Mouse (Mus musculus) limb, embryonic 14.5 days (tissue): ENCODE data around the gene Tarbp2. TPM values are rescaled to one million over a fixed set of nuclear protein-coding genes. Genes with fewer than 3 reads are reported as not detected.

Experiments
- ATAC-seq: fragments of 200-750 bp; cut with Nextera tagmentation; 2 replicates; pipeline ENCODE4 v1.8.0; 2017; ENCODE audit warnings: low read depth, moderate number of reproducible peaks, moderate TSS enrichment; ENCODE audit not compliant: low FRiP score
- DNase-seq: peaks from one replicate; pipeline ENCODE4 v3.0.0-alpha.2; 2015; ENCODE audit warnings: low spot score
- H3K27ac ChIP-seq: fragments of 300-500 bp; sonication (generic); replicated peaks from 2 replicates; pipeline ENCODE4 v1.5.1; 2014; ENCODE audit warnings: low read depth, mild to moderate bottlenecking, low read length, moderate library complexity, mixed read lengths
- H3K27me3 ChIP-seq: fragments of 300-500 bp; sonication (generic); 2 replicates; pipeline ENCODE4 v1.6.1; 2014; ENCODE audit warnings: low read length, mixed read lengths; ENCODE audit not compliant: control insufficient read depth, insufficient read depth
- H3K36me3 ChIP-seq: fragments of 300-500 bp; sonication (generic); 2 replicates; pipeline ENCODE4 v1.6.1; 2014; ENCODE audit warnings: mild to moderate bottlenecking, low read length, moderate library complexity, mixed read lengths; ENCODE audit not compliant: control insufficient read depth, insufficient read depth
- H3K4me1 ChIP-seq: fragments of 300-500 bp; sonication (generic); 2 replicates; pipeline ENCODE4 v1.6.1; 2014; ENCODE audit warnings: antibody characterized with exemption, low read length, mixed read lengths; ENCODE audit not compliant: control insufficient read depth, insufficient read depth
- H3K4me2 ChIP-seq: fragments of 300-500 bp; sonication (generic); replicated peaks from 2 replicates; pipeline ENCODE4 v1.6.1; 2014; ENCODE audit warnings: low read depth, mild to moderate bottlenecking, low read length, moderate library complexity; ENCODE audit not compliant: severe bottlenecking
- H3K4me3 ChIP-seq: fragments of 300-500 bp; sonication (generic); replicated peaks from 2 replicates; pipeline ENCODE4 v1.5.1; 2014; ENCODE audit warnings: low read length
- H3K9ac ChIP-seq: fragments of 300-500 bp; sonication (generic); 2 replicates; pipeline ENCODE4 v1.6.1; 2014; ENCODE audit warnings: mild to moderate bottlenecking, low read depth, low read length, moderate library complexity; ENCODE audit not compliant: severe bottlenecking
- H3K9me3 ChIP-seq: fragments of 300-500 bp; sonication (generic); 2 replicates; pipeline ENCODE4 v1.6.1; 2016; ENCODE audit warnings: low read length; ENCODE audit not compliant: control insufficient read depth
- POLR2A ChIP-seq: fragments of 200-500 bp; IDR thresholded peaks from 2 replicates; pipeline ENCODE4 v1.8.0; 2012; ENCODE audit warnings: inconsistent platforms, mild to moderate bottlenecking, moderate library complexity, borderline replicate concordance; ENCODE audit not compliant: insufficient read depth, insufficient read length; ENCODE audit errors: extremely low read depth
- WGBS: fragments of 180-500 bp; shearing (Covaris S2); extraction: QIAGEN DNeasy Blood & Tissue Kit; methylation state at CpG from one replicate; pipeline ENCODE4 v1.1.7; 2014; 5-methylcytosine and 5-hydroxymethylcytosine counted together
- polyA plus RNA-seq, 2 experiments: library from polyadenylated mRNA; depleted of rRNA in 1 of 2; stranded (reverse) in 1 of 2; unstranded in 1 of 2; fragments of >200 nt; fragmentation: Nextera tagmentation in 1 of 2; extraction: Ambion mirVana in 1 of 2; gene quantifications; 2 replicates each; pipeline versions ENCODE4 v1.2.1 to v1.2.3; 2012 to 2014

Gene Tarbp2
- polyA plus RNA-seq, 2 experiments = 78.1 to 132 TPM

GRCm38 (mm10) chr15:102526111-102527002, 8.4 kb downstream of the Tarbp2 start:
- no peak overlapping the region for H3K27ac ChIP-seq
- no peak for ATAC-seq
- no peak overlapping the region for H3K9ac ChIP-seq
- no peak for TF ChIP-seq POLR2A
- no peak overlapping the region for H3K4me3 ChIP-seq
- 78% methylated on average over 6 of the region's 6 CpGs for WGBS
- H3K9me3 ChIP-seq = no peaks in the 10 kb centered on the region
- no peak overlapping the region for H3K4me2 ChIP-seq
- no peaks in the 10 kb centered on the region for H3K27me3 ChIP-seq
- peaks cover 75% of the 10 kb centered on the region for H3K36me3 ChIP-seq
- no peaks in the 10 kb centered on the region for H3K4me1 ChIP-seq
- DNase-seq = no peak

GRCm38 (mm10) chr15:102527936-102528335, 9.9 kb downstream of the Tarbp2 start:
- no peak overlapping the region for H3K27ac ChIP-seq
- no peaks in the 10 kb centered on the region for H3K9me3 ChIP-seq
- 75% methylated on average over 3 of the region's 3 CpGs for WGBS
- no peaks in the 10 kb centered on the region for H3K27me3 ChIP-seq
- H3K4me2 ChIP-seq = no peak overlapping the region
- DNase-seq = no peak
- no peak overlapping the region for H3K9ac ChIP-seq
- ATAC-seq = no peak
- H3K4me3 ChIP-seq = no peak overlapping the region
- H3K4me1 ChIP-seq = no peaks in the 10 kb centered on the region
- peaks cover 77% of the 10 kb centered on the region for H3K36me3 ChIP-seq
- TF ChIP-seq POLR2A = no peak

GRCm38 (mm10) chr15:102528396-102528795, 10.4 kb downstream of the Tarbp2 start:
- Histone ChIP-seq H3K27ac (no peak overlapping the region), H3K4me1 (no peaks in the 10 kb centered on the region), H3K9me3 (no peaks in the 10 kb centered on the region), H3K9ac (no peak overlapping the region), H3K4me3 (no peak overlapping the region), H3K36me3 (peaks cover 81% of the 10 kb centered on the region), H3K27me3 (no peaks in the 10 kb centered on the region), H3K4me2 (no peak overlapping the region)
- ATAC-seq = no peak
- TF ChIP-seq POLR2A = no peak
- whole genome bisulfite sequencing = 96% methylated on average over 1 of the region's 1 CpGs
- no peak for DNase-seq

GRCm38 (mm10) chr15:102530566-102530965, 12.6 kb downstream of the Tarbp2 start:
- ATAC-seq (no peak), DNase-seq (no peak)
- TF ChIP-seq POLR2A = no peak
- no peaks in the 10 kb centered on the region for H3K9me3 ChIP-seq
- no peak overlapping the region for H3K27ac ChIP-seq
- no peaks in the 10 kb centered on the region for H3K4me1 ChIP-seq
- no peak overlapping the region for H3K4me2 ChIP-seq
- peaks cover 85% of the 10 kb centered on the region for H3K36me3 ChIP-seq
- H3K27me3 ChIP-seq = no peaks in the 10 kb centered on the region
- H3K4me3 ChIP-seq = no peak overlapping the region
- WGBS = 90% methylated on average over 4 of the region's 4 CpGs
- H3K9ac ChIP-seq = no peak overlapping the region

- H3K9ac ChIP-seq = no peak overlapping the region
- no peak for DNase-seq
- H3K9me3 ChIP-seq = no peaks in the 10 kb centered on the region
- ATAC-seq = no peak
- WGBS = 69% methylated on average over 4 of the region's 4 CpGs
- TF ChIP-seq POLR2A = no peak
- H3K36me3 ChIP-seq = peaks cover 85% of the 10 kb centered on the region
- H3K27me3 ChIP-seq = no peaks in the 10 kb centered on the region
- no peaks in the 10 kb centered on the region for H3K4me1 ChIP-seq
- no peak overlapping the region for H3K27ac ChIP-seq
- no peak overlapping the region for H3K4me3 ChIP-seq
- H3K4me2 ChIP-seq = no peak overlapping the region
Measured at GRCm38 (mm10) chr15:102531586-102531985, 13.6 kb downstream of the Tarbp2 start.
